Mouse (Mus musculus) induced T-regulatory cell, adult 2 months (primary cell): ENCODE results near the gene Ypel2.

Experiments
- DNase-seq: peaks from one replicate; pipeline ENCODE4 v3.0.0-alpha.2; 2012; ENCODE audit warnings: low read depth

The Ypel2 gene

GRCm38 (mm10) chr11:86895567-86895966 is 97.9 kb downstream of the Ypel2 start:
- no peak for DNase-seq

DNA sequence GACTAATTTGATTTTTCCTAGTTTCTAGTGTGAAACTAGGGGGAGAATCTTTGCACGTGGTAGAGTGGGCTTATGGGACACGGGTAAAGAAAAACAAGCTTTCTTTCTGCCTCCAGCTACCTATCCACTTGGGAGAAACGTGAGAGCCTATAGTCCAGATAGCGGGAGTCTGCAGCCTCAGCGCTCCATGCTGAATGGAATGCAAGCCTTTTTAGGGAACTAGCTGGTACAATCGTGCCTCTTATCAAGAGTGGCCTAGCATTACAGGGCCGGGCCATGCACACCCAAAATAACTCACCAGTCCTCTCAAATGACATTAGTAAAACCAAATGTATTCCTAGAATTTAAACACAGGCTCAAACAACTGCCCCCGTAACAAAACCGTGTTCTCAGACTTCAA is 98.4 kb downstream of the Ypel2 start:
- DNase-seq: no peak

DNA sequence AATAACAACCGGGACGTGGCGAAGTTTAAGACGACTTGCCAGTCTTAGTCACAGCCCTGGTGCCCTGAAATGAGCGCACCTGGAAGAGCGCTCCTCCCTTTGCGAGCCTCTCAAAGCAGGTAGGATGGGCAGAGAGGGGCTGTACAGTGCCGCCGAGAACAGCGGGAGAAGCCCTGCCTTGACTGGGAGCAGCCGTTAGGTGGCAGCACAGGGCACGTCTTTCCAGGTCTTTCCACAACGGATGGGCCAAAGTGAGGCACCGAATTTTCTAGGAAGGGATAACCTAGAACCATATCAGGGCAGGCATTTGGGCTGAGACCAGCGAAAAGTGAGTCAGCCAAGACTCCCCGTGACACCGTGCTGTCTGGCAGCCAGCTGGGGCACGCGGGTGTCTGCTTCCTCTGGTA is 99.3 kb downstream of the Ypel2 start:
- peak; percentile 77 for DNase-seq

DNA sequence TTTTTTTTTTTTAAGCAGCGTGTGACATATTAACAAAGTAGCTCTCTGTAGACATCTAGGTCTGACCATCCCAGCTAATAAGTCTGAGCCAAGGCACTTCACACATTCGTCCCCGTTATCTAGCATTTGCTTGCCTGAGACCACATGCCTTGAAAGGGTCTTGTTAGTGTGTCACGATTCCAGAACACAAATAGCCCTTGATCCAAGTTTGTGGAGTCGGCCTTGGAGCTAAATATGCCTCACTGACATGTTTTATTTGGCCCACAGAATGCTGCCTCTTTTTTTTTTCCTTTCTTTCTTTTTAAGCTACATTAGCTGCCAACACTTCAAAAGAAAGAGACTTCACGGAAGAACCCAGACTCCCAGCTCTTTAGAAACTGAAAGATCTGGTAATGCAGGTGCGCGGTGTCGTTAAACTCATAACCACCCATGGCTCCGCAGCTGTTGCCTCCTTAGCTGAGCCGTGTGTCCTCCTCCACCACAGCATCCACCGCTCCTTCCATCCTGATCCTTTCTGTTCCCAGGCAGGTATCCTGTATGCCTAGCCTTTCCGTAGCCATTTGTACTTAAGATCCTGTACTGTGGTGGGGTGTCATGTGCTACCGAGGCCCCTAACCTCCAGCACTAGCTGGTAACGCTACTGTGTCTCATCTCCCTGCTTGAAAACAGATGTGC is 100.4 kb downstream of the Ypel2 start:
- DNase-seq: peak; percentile 72
